Mouse (Mus musculus) E14TG2a.4 (cell line): ENCODE measurements around the gene Met.

Experiments
- CTCF ChIP-seq: conservative IDR thresholded peaks from 2 replicates; pipeline ENCODE4 v1.5.1; 2014; ENCODE audit warnings: low read length
- NANOG ChIP-seq: IDR thresholded peaks from 2 replicates; pipeline ENCODE4 v1.6.1; 2014; ENCODE audit warnings: borderline replicate concordance, low read length, mixed read lengths
- POU5F1 ChIP-seq: IDR thresholded peaks from 2 replicates; pipeline ENCODE4 v1.6.1; 2014; ENCODE audit warnings: low read length, borderline replicate concordance

DNA sequence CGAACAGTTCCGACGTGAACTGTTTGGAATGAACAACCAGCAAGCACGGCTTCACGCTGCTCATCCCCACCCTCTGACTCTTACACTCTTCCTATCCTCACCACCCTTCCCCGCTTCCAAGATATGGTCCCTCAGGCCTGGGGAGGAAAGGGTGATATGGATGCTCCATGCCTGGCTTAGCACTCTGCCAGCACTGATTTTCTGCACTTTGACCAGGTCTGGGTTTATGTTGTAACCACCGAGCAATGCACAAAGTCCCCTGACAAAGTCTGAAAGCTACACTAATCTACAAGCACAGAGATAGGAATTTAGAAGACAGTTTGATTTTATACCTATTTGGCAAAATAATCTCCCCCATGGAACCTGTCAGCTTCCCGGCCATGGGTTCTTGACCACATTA, 78.0 kb downstream of the Met start:
- no peak for TF ChIP-seq CTCF
- TF ChIP-seq NANOG = no peak
- no peak for TF ChIP-seq POU5F1
